20 mouse cellular contexts compared by ENCODE assay signal in genomic region chr12:64976191-64976590, GRCm38 (mm10).
"Had no signal": no experiment of that assay in that cellular context is flagged by ENCODE, and none has a peak within 500 bp of the region (broad histone marks: within the 10 kb centered on the region; RNA-seq: fewer than 3 reads in every experiment).

No protein-coding gene starts in this region.

- H3K4me1 ChIP-seq: stomach, embryonic 15.5 days had no signal

- H3K9me3 ChIP-seq: limb, embryonic 12.5 days; limb, embryonic 15.5 days; neural tube, embryonic 12.5 days; neural tube, embryonic 15.5 days; stomach, embryonic 15.5 days had no signal

- H3K4me3 ChIP-seq: layer of hippocampus, adult 2 months; left cerebral cortex, adult 2 months; limb, embryonic 12.5 days; limb, embryonic 15.5 days; neural tube, embryonic 12.5 days; neural tube, embryonic 15.5 days; stomach, embryonic 15.5 days had no signal

- H3K27ac ChIP-seq: kidney, postnatal 0 days; layer of hippocampus, adult 2 months; left cerebral cortex, adult 2 months; limb, embryonic 12.5 days; limb, embryonic 15.5 days; liver, embryonic 14.5 days; neural tube, embryonic 12.5 days; neural tube, embryonic 15.5 days; stomach, embryonic 15.5 days had no signal

- DNase-seq: kidney, postnatal 25 days; layer of hippocampus, adult 9-11 months; left cerebral cortex, postnatal 4 days; liver, postnatal 0 days; midbrain, embryonic 14.5 days; right cerebral cortex, adult 18-20 months; right cerebral cortex, postnatal 14 days; spleen, adult 18-20 months; thymus, postnatal 25 days had no signal

- H3K27me3 ChIP-seq: limb, embryonic 12.5 days; limb, embryonic 15.5 days; neural tube, embryonic 12.5 days; neural tube, embryonic 15.5 days; stomach, embryonic 15.5 days had no signal

- H3K4me2 ChIP-seq: limb, embryonic 12.5 days; limb, embryonic 15.5 days; lung, embryonic 14.5 days; midbrain, embryonic 11.5 days; neural tube, embryonic 12.5 days; neural tube, embryonic 15.5 days; stomach, embryonic 15.5 days had no signal

- H3K9ac ChIP-seq: limb, embryonic 12.5 days; limb, embryonic 15.5 days; liver, embryonic 14.5 days; liver, postnatal 0 days; lung, embryonic 14.5 days; neural tube, embryonic 12.5 days; neural tube, embryonic 15.5 days; stomach, embryonic 15.5 days had no signal
